Mouse (Mus musculus): ENCODE data around the gene Habp2. TPM values are rescaled to one million over a fixed set of nuclear protein-coding genes. Genes with fewer than 3 reads are reported as not detected.
"Not testable (repeated sequence)": the region's sequence is repeated elsewhere in the genome, so short reads cannot be mapped to it uniquely, and the experiment has no call there.

Gene Habp2
- total RNA-seq, 2 experiments from 2014 or later: not detected

GRCm38 (mm10) chr19:56356480-56357373, 69.8 kb downstream of the Habp2 start:
- peak; percentile 47; the same call in 1 of the 2 replicates for ATAC-seq (replicated peaks; ENCODE audit: poor library complexity, severe bottlenecking)

- not testable (repeated sequence) for ATAC-seq (replicated peaks; ENCODE audit: poor library complexity, severe bottlenecking)
These were observed 70.4 kb downstream of the Habp2 start for GRCm38 (mm10) chr19:56357374-56357708.

DNA sequence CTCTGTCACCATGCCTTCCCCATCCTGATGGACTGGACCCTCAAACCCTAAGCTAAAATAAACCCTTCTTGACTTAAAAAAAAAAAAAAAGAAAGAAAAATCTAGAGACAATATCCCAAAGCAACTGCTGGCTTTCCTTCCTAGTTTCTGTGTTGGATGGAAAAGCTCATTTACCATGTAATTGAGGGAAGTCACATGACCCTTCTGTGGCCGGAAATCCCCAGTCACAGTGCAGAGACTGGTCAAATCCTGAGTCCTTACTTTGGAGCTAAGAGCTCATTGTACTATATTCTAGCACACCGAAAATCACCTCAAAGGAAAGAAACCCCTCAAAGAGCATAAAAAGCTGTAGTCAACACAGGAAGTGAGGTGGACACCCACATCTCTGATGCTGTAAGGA, 72.0 kb downstream of the Habp2 start:
- ATAC-seq (replicated peaks; ENCODE audit: poor library complexity, severe bottlenecking): no peak

DNA sequence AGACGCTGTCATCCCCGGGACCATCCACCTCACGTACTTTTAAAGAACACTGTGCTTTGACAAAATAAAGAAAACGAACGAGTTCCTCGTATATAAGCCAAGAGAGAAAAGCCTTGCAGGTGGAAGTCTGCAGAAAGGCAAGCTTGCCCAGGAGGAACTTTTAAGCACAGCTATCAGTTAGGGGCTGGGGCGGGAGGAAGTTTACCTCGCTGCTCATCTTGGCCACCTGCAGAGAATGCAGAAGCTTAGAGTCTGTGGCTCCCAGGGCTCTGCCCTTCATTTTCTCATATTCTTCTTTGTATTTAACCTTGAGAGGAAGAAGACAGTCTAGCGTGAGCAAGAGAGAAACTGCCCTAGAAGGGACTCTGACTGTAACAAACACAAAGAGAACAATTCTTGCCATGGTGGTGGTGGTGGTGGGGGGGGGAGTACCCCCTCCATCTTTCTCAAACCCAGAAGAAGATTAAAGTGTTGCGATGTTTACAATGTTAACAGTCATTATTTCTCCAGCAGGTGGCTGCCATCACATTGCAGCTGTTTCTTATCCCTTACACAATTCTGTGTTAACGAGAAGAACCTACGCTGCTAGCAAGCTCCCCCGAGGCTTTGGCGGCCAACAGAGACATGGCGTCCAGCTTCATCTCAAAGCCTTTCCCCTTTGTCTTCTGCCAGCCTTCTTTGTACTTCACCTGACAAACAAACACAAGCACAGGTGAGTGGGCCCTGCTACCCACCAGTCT, 77.0 kb downstream of the Habp2 start:
- ATAC-seq (replicated peaks; ENCODE audit: poor library complexity, severe bottlenecking): no peak

GRCm38 (mm10) chr19:56364563-56364962, 77.6 kb downstream of the Habp2 start:
- no peak for ATAC-seq (replicated peaks; ENCODE audit: poor library complexity, severe bottlenecking)

- no peak for ATAC-seq (replicated peaks; ENCODE audit: poor library complexity, severe bottlenecking)
These were observed 79.2 kb downstream of the Habp2 start for GRCm38 (mm10) chr19:56366168-56366567.

DNA sequence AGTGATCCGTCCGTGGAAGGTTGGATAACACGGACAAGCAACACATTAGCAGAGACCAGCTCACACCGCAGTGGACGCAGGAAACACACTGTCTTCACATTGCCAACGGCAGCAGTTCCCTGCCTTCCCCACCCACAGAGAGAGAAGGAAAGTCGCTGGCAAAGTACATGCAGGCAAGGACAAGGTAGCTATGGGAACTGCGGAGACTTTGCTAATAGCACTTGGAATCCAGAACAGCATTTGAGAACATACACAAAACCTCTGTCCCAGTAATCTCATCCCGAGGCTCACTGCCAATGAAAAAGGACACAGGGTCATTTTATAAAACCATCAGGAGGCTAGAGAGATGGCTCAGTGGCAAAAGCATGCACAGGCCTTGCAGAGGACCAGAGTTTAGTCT, 79.7 kb downstream of the Habp2 start:
- ATAC-seq (replicated peaks; ENCODE audit: poor library complexity, severe bottlenecking): no peak

DNA sequence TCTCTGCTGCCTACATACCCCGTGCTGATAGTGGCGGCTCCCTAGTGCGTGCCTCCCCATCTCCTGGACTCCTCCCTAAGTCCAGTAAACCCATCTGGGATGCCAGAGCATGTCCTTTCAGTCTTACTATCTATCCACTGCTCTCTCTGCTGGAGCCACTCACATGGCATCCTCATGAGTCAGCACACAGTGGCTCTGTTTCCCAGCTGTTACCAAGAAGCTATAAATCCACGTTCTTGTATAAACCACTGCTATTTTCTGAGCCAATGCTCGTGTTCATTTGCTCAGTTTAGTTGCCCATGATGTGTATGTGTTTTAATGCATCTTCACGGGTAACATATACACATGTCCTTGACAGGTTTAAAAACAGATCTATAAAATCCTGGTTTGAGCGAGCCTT, 80.8 kb downstream of the Habp2 start:
- ATAC-seq (replicated peaks; ENCODE audit: poor library complexity, severe bottlenecking): no peak

GRCm38 (mm10) chr19:56368912-56369311, 82.0 kb downstream of the Habp2 start:
- no peak for ATAC-seq (replicated peaks; ENCODE audit: poor library complexity, severe bottlenecking)

Other genes starting within 250 kb of the Habp2 start
- 1.1 TPM in 1 of 2 replicates, not detected in the other for gene Nrap, start 102.9 kb downstream of the Habp2 start, total RNA-seq (2014; fragmentation: Nextera tagmentation)
- 0.78 and 0.98 TPM in 2 replicates for gene Nrap, start 102.9 kb downstream of the Habp2 start, total RNA-seq (2017)
- 72.3 and 86.7 TPM in 2 replicates for gene Casp7, start 110.0 kb downstream of the Habp2 start, total RNA-seq (2014; fragmentation: Nextera tagmentation)
- 42.4 and 43.4 TPM in 2 replicates for gene Casp7, start 110.0 kb downstream of the Habp2 start, total RNA-seq (2017)
- not detected in 2 replicates for gene Plekhs1, start 174.5 kb downstream of the Habp2 start, total RNA-seq (2014; fragmentation: Nextera tagmentation)
- gene Plekhs1, start 174.5 kb downstream of the Habp2 start, total RNA-seq (2017): not detected in 2 replicates